9 mouse cellular contexts compared by ENCODE assay signal in the genomic region with DNA sequence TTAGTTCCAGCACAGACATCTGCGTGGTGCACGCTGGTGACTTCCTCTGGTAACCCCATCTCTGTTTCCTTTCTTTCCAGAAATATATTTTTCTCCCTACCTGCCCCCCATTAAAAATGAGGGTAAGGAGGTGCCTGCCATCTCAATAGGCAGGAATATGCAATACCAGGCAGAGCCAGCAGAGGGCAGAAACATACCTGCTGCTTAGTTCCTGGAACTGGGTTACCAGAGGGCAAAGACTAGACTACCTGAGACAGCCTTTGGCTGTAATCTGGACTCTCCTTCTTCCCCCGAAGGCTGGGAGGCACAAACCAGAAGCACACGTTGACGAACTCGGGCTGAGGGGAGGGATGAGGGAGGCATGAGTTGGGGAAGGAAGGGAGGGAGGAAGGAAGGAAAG. TPM values are rescaled to one million over a fixed set of nuclear protein-coding genes. Genes with fewer than 3 reads are reported as not detected.
DNase-seq lines count a peak whose midpoint lies in the region; ATAC-seq and TF ChIP-seq lines count a peak whose summit lies in the region.
"Had no signal": no experiment of that assay in that cellular context is flagged by ENCODE, and none has a peak within 500 bp of the region (broad histone marks: within the 10 kb centered on the region; RNA-seq: fewer than 3 reads in every experiment).

No protein-coding gene starts in this region.

- no peaks in the 10 kb centered on the region for H3K9me3 ChIP-seq in kidney, embryonic 15.5 days (replicated peaks)
- no peaks in the 10 kb centered on the region for H3K9me3 ChIP-seq in limb, embryonic 10.5 days (replicated peaks)
- H3K9me3 ChIP-seq: embryonic facial prominence, embryonic 12.5 days had no signal

- H3K4me1 ChIP-seq in kidney, embryonic 15.5 days: peaks cover 13% of the 10 kb centered on the region
- H3K4me1 ChIP-seq in kidney, adult 2 months (ENCODE audit: control insufficient read depth, insufficient read depth, low read length): peaks cover 12% of the 10 kb centered on the region; the same call in 1 of the 2 replicates
- H3K4me1 ChIP-seq in limb, embryonic 10.5 days: 0 out of 2 replicates have a peak, but pooled peaks cover 5% of the 10 kb centered on the region
- H3K4me1 ChIP-seq in olfactory bulb, adult 2 months (ENCODE audit: control insufficient read depth, insufficient read depth, low read length): no peaks in the 10 kb centered on the region
- H3K4me1 ChIP-seq in thymus, adult 2 months (replicated peaks; ENCODE audit: control insufficient read depth, insufficient read depth, low read length): peaks cover 2% of the 10 kb centered on the region; the same call in 1 of the 2 replicates
- H3K4me1 ChIP-seq: embryonic facial prominence, embryonic 12.5 days had no signal

- TF ChIP-seq CTCF in kidney, adult 2 months (conservative IDR thresholded peaks at IDR 0.05; ENCODE audit: insufficient read depth, insufficient read length, low read depth, low read length): peak; percentile 90
- TF ChIP-seq CTCF in olfactory bulb, adult 2 months (IDR thresholded peaks at IDR 0.05; ENCODE audit: insufficient read depth, low read depth, low read length): 0 out of 2 replicates have a peak, but pooled peaks have one; percentile 39
- no peak for TF ChIP-seq CTCF in thymus, adult 2 months (IDR thresholded peaks at IDR 0.05; ENCODE audit: borderline replicate concordance, control insufficient read depth, extremely low read depth, insufficient read depth, low read length, poor library complexity)

- peak; percentile 83 for DNase-seq in kidney, adult 11 months
- peak; percentile 55 for DNase-seq in c-Kit-negative CD71-positive TER-119-positive erythroid progenitor cells, embryonic 14.5 days (ENCODE audit: low read depth, low spot score)
- DNase-seq in kidney, adult 2 months: peak; percentile 91
- DNase-seq in limb, embryonic 10.5 days (ENCODE audit: low spot score): peak; percentile 86
- DNase-seq in thymus, adult 2 months: peak; percentile 87

- TF ChIP-seq POLR2A in kidney, adult 2 months (IDR thresholded peaks at IDR 0.05; ENCODE audit: low read depth, low read length): no peak
- TF ChIP-seq POLR2A in olfactory bulb, adult 2 months (IDR thresholded peaks at IDR 0.05; ENCODE audit: insufficient read depth, low read depth, low read length): no peak
- no peak for TF ChIP-seq POLR2A in thymus, adult 2 months (IDR thresholded peaks at IDR 0.05; ENCODE audit: control insufficient read depth, extremely low read depth, insufficient read depth, low read length, poor library complexity)

- H3K27ac ChIP-seq in kidney, embryonic 15.5 days: no peak overlapping the region
- no peak overlapping the region for H3K27ac ChIP-seq in kidney, adult 2 months (ENCODE audit: insufficient read depth, low read depth, low read length)
- no peak overlapping the region for H3K27ac ChIP-seq in limb, embryonic 10.5 days
- H3K27ac ChIP-seq in olfactory bulb, adult 2 months (ENCODE audit: insufficient read depth, low read depth, low read length): no peak overlapping the region
- no peak overlapping the region for H3K27ac ChIP-seq in thymus, adult 2 months (ENCODE audit: control insufficient read depth, insufficient read depth, low read length)
- H3K27ac ChIP-seq: embryonic facial prominence, embryonic 12.5 days had no signal

- WGBS in kidney, embryonic 15.5 days: 24% methylated on average over 6 of the region's 6 CpGs
- WGBS in kidney, adult 2 months: 15% methylated on average over 6 of the region's 6 CpGs
- 15% methylated on average over 6 of the region's 6 CpGs for WGBS in limb, embryonic 10.5 days
- WGBS in olfactory bulb, adult 2 months: 13% methylated on average over 6 of the region's 6 CpGs
- 15% methylated on average over 6 of the region's 6 CpGs for WGBS in thymus, adult 2 months

- H3K4me3 ChIP-seq in kidney, embryonic 15.5 days (replicated peaks): no peak overlapping the region
- no peak overlapping the region for H3K4me3 ChIP-seq in kidney, adult 2 months (ENCODE audit: insufficient read depth, low read depth, low read length)
- no peak overlapping the region for H3K4me3 ChIP-seq in limb, embryonic 10.5 days
- H3K4me3 ChIP-seq in olfactory bulb, adult 2 months (ENCODE audit: insufficient read depth, low read depth, low read length): no peak overlapping the region
- no peak overlapping the region for H3K4me3 ChIP-seq in thymus, adult 2 months (ENCODE audit: control insufficient read depth, insufficient read depth, low read length)
- H3K4me3 ChIP-seq: embryonic facial prominence, embryonic 12.5 days had no signal

- no peak overlapping the region for H3K9ac ChIP-seq in kidney, embryonic 15.5 days
- H3K9ac ChIP-seq: embryonic facial prominence, embryonic 12.5 days had no signal

- no peak for ATAC-seq in kidney, embryonic 15.5 days (replicated peaks; ENCODE audit: low FRiP score)
- peak; percentile 50; the same call in 1 of the 2 replicates for ATAC-seq in frontal cortex, adult (ENCODE audit: low TSS enrichment)

- no peaks in the 10 kb centered on the region for H3K27me3 ChIP-seq in kidney, embryonic 15.5 days
- H3K27me3 ChIP-seq in kidney, adult 2 months (replicated peaks; ENCODE audit: control insufficient read depth, insufficient read depth, low read length): no peaks in the 10 kb centered on the region
- H3K27me3 ChIP-seq in limb, embryonic 10.5 days (ENCODE audit: low read depth, poor library complexity, severe bottlenecking): no peaks in the 10 kb centered on the region
- H3K27me3 ChIP-seq in thymus, adult 2 months (ENCODE audit: control insufficient read depth, insufficient read depth, low read length): no peaks in the 10 kb centered on the region
- H3K27me3 ChIP-seq: embryonic facial prominence, embryonic 12.5 days had no signal

- no peak overlapping the region for H3K4me2 ChIP-seq in kidney, embryonic 15.5 days
- H3K4me2 ChIP-seq: embryonic facial prominence, embryonic 12.5 days had no signal

- peaks cover 41% of the 10 kb centered on the region for H3K36me3 ChIP-seq in kidney, embryonic 15.5 days
- no peaks in the 10 kb centered on the region for H3K36me3 ChIP-seq in kidney, adult 2 months (ENCODE audit: control insufficient read depth, insufficient read depth, low read length)
- peaks cover 38% of the 10 kb centered on the region for H3K36me3 ChIP-seq in limb, embryonic 10.5 days
- H3K36me3 ChIP-seq in thymus, adult 2 months (ENCODE audit: control insufficient read depth, insufficient read depth, low read length): no peaks in the 10 kb centered on the region

RNA-seq across cellular contexts. Expression of a gene that starts 24.8 kb away (rescaled TPM):
- polyA plus RNA-seq in kidney, embryonic 15.5 days (2015; fragmentation: Nextera tagmentation; extraction: Ambion mirVana): 72.7 and 77.1 TPM in 2 replicates
- polyA plus RNA-seq in kidney, adult 2 months (2012; rRNA removed): 29.1 and 30.3 TPM in 2 replicates
- 73.0 and 88.7 TPM in 2 replicates for polyA plus RNA-seq in limb, embryonic 10.5 days (2016; fragmentation: Nextera tagmentation; extraction: Ambion mirVana)
- polyA plus RNA-seq in olfactory bulb, adult 2 months (2012; ENCODE audit: insufficient read depth, insufficient read length, low replicate concordance, missing spikeins): 123 TPM in 1 of 2 replicates, not detected in the other
- 69.6 and 71.9 TPM in 2 replicates for polyA plus RNA-seq in thymus, adult 2 months (2012; rRNA removed)

RNA-seq across cellular contexts. Expression of a gene that starts 26.2 kb away (rescaled TPM):
- polyA plus RNA-seq in kidney, embryonic 15.5 days (2015; fragmentation: Nextera tagmentation; extraction: Ambion mirVana): 95.2 and 112 TPM in 2 replicates
- 216 and 255 TPM in 2 replicates for polyA plus RNA-seq in kidney, adult 2 months (2012; rRNA removed)
- 38.8 and 55.0 TPM in 2 replicates for polyA plus RNA-seq in limb, embryonic 10.5 days (2016; fragmentation: Nextera tagmentation; extraction: Ambion mirVana)
- not detected in 2 replicates for polyA plus RNA-seq in olfactory bulb, adult 2 months (2012; ENCODE audit: insufficient read depth, insufficient read length, low replicate concordance, missing spikeins)
- polyA plus RNA-seq in thymus, adult 2 months (2012; rRNA removed): 77.6 and 82.1 TPM in 2 replicates

RNA-seq across cellular contexts. Expression of a gene that starts 28.0 kb away (rescaled TPM):
- 0.33 and 1.1 TPM in 2 replicates for polyA plus RNA-seq in kidney, embryonic 15.5 days (2015; fragmentation: Nextera tagmentation; extraction: Ambion mirVana)
- 1.1 and 1.2 TPM in 2 replicates for polyA plus RNA-seq in kidney, adult 2 months (2012; rRNA removed)
- 0.06 and 0.24 TPM in 2 replicates for polyA plus RNA-seq in limb, embryonic 10.5 days (2016; fragmentation: Nextera tagmentation; extraction: Ambion mirVana)
- polyA plus RNA-seq in olfactory bulb, adult 2 months (2012; ENCODE audit: insufficient read depth, insufficient read length, low replicate concordance, missing spikeins): not detected in 2 replicates
- polyA plus RNA-seq in thymus, adult 2 months (2012; rRNA removed): 3.8 and 4.1 TPM in 2 replicates

RNA-seq across cellular contexts. Expression of a gene that starts 34.1 kb away (rescaled TPM):
- polyA plus RNA-seq in kidney, embryonic 15.5 days (2015; fragmentation: Nextera tagmentation; extraction: Ambion mirVana): 31.0 and 33.6 TPM in 2 replicates
- 18.5 and 26.8 TPM in 2 replicates for polyA plus RNA-seq in kidney, adult 2 months (2012; rRNA removed)
- 0.23 and 0.46 TPM in 2 replicates for polyA plus RNA-seq in limb, embryonic 10.5 days (2016; fragmentation: Nextera tagmentation; extraction: Ambion mirVana)
- not detected in 2 replicates for polyA plus RNA-seq in olfactory bulb, adult 2 months (2012; ENCODE audit: insufficient read depth, insufficient read length, low replicate concordance, missing spikeins)
- polyA plus RNA-seq in thymus, adult 2 months (2012; rRNA removed): 17.8 and 30.2 TPM in 2 replicates

RNA-seq across cellular contexts. Expression of a gene that starts 42.2 kb away (rescaled TPM):
- 18.0 and 18.4 TPM in 2 replicates for polyA plus RNA-seq in kidney, embryonic 15.5 days (2015; fragmentation: Nextera tagmentation; extraction: Ambion mirVana)
- polyA plus RNA-seq in kidney, adult 2 months (2012; rRNA removed): 29.7 and 30.1 TPM in 2 replicates
- 12.6 and 14.6 TPM in 2 replicates for polyA plus RNA-seq in limb, embryonic 10.5 days (2016; fragmentation: Nextera tagmentation; extraction: Ambion mirVana)
- not detected in 2 replicates for polyA plus RNA-seq in olfactory bulb, adult 2 months (2012; ENCODE audit: insufficient read depth, insufficient read length, low replicate concordance, missing spikeins)
- polyA plus RNA-seq in thymus, adult 2 months (2012; rRNA removed): 40.8 and 43.1 TPM in 2 replicates
